Mouse (Mus musculus): ENCODE results near the gene Cenpv. TPM values are rescaled to one million over a fixed set of nuclear protein-coding genes. Genes with fewer than 3 reads are reported as not detected.
A peak's percentile ranks its signal among the peaks of the same experiment; 100 is the strongest.

The Cenpv gene
- total RNA-seq, 2 experiments from 2014 or later, result 41.1 to 44.8 TPM

DNA sequence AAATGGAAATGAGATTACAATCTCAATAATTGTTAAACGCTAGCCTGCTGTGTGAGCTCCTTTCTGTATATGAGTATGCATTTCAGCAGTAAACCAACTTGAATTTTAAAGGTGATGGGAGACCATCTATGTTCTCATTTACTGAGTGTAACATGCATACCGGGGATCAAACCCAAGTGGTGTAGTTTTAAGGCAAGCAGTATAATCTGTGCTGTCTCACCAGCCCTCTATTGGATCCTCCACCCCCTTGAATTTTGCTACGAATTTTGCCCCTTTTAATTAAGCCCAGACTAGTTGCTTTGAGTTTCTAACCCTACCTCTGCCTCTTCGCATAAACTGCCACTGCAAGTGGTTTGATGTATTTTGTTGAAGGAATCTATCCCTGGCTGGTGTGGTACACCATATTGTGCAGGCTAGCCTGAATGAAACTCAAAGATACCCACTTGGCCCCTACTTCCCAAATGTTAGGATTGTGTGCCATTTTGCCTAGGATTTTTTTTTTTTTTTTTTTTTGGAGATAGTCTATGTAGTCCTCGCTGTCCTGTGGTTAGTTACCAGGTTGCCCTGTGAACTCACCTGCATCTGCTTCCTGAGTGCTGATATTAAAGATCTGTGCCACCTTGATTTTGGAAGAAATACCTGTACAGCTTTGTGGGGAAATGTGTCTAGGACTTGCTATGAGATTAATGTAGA lies 15.2 kb upstream of the Cenpv start:
- no peak for DNase-seq (ENCODE audit: extremely low spot score in 1 of 2, low spot score in 1 of 2)

DNA sequence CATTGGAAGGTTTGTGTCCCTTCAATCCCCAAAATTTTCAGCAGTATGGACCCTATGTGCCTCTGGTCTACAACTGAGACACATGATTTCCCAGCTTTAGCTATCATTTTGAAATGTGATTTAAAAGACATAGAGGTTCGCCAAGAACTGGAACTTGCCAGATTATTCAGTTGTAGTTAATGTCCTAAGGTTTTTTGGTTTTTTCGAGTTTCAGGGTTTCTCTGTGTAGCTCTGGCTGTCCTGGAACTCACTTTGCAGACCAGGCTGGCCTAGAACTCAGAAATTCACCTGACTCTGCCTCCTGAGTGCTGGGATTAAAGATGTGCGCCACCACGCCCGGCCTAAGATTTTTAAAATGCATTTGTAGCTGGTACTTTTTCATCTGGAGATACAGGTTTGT lies 14.6 kb upstream of the Cenpv start:
- DNase-seq (ENCODE audit: extremely low spot score in 1 of 2, low spot score in 1 of 2), result no peak

DNA sequence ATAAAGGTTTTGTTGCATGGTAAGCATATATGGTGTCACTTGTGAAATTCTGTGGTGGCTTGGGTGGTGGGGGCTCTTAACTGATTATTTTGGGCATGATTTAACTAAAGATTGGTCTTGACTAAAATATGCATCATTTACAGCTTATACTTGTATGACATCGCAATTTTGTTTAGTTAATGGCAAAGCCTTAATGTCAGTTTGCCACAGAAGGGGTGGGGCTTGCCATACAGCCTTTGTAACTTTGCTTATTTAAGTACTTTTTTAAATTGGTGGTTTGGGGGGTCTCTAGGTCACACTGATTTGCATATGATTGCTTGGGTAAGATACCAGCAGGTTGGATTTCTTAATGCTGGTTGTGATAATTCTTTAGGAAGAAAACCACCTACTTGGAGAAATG lies 14.1 kb upstream of the Cenpv start:
- DNase-seq (ENCODE audit: extremely low spot score in 1 of 2, low spot score in 1 of 2), result no peak

DNA sequence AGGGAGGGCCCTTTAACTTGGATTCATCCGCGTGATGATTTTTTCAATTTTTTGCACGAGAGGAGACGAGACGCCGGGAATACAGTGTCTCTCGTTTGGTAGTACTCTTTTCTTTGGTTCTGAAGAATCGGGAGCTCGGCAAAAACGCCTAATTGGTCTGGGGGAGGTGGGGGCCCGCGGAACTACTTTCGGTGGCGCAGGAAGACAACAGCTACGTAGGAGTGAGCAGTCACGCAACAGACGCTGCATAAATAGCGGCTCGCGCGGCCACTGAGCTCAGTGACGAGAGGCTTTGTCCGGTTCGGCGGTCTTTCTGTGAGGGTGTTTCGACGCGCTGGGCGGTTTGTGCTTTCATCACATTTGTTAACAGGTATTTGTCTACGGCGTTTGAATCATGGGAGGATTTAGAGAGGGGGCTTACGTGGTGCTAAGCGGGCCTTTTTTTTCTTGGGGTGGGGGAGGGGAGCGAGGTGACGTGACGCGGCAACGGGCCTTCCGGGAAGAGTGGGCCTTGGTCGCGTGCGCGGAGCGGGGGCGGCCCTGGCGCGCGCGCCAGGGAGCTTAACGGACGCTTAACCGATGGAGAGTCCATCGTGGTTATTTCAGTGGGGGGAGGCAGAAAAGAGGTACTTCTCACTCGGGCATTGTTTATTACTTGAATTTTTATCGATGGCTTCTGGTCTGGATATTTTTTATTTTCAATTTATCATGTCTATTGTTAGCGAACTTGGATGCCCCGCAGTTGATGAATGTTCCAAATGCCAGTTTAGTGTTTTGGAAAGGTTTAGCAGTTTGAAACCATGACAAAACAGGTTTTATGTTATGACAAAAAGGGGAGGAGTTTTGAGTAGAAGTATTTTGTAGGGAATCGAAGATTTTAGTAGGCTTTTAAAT lies 12.4 kb upstream of the Cenpv start:
- peak; percentile 92 for DNase-seq (ENCODE audit: extremely low spot score in 1 of 2, low spot score in 1 of 2)

DNA sequence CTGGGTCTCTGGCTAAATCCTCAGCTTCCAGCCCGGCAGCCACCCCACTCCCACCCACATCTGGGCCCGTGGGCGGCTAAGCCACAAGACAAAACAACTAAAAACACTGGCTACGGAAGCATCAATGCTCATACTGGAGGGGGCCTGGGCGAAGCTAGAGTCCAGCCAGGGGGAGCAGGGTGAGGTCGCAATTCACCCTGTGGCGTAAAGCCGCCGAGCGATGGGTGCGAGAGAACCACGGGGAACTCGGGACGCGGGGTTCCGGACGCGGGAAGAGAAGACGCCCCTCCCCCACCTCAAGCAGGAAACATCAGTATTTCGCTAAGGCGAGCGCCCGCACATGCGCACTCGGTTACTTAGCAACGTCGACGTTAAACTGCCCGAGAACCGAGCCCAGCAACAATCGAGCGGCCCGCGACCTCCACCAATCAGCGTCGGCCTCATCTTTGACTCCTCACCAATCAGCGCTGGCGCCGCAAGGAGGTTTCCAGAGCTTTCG lies 11.7 kb upstream of the Cenpv start, which contains the start of gene Ubb:
Gene Ubb (plus strand): TSS at position 445 of the 499 bp plus-strand sequence.
- peak; percentile 98 to 99 for DNase-seq (ENCODE audit: extremely low spot score in 1 of 2, low spot score in 1 of 2)

DNA sequence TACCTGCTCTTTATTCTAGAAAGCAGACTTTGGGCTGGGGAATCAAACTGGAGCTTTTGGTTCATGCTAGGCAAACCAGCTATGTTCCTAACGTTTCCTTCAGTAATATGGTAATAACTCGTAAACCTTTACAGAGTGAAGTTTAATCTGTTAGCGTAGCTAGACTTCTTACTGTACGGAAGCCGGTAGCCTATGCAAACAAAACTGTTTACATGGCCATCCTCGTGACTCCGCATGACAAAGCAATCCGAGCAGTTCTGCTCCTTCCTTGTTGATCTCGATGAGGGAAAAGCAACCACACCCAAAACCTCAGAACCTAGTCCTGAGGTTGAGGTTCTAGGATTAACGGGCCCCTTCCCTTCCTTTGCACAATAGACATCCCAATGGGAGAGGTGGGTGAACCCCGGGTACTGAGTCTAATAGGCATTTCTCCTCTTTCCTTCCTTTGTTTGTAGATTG lies 11.2 kb upstream of the Cenpv start:
- DNase-seq (ENCODE audit: extremely low spot score in 1 of 2, low spot score in 1 of 2), result peak; percentile 25 to 40

DNA sequence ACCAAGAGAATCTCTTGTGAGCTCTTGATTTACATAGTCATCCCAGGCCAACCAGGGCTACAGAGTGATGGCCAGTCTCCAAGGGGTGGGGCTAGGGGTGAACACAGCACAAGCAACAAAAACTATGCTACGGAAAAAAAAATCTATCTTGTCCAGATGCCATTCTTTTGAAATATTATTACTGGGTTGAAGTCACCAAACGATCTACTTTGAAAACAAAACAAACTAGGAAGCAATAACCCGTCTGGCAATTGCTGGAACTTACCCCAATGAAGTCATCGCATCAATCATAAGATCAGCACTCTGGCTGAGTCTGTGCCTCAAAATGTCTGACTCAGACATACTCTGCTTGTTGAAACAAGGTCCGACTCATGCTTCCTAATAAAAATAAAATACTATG lies 10.7 kb upstream of the Cenpv start:
- peak in 1 of 2 experiments; percentile 29 for DNase-seq (ENCODE audit: extremely low spot score in 1 of 2, low spot score in 1 of 2)

DNA sequence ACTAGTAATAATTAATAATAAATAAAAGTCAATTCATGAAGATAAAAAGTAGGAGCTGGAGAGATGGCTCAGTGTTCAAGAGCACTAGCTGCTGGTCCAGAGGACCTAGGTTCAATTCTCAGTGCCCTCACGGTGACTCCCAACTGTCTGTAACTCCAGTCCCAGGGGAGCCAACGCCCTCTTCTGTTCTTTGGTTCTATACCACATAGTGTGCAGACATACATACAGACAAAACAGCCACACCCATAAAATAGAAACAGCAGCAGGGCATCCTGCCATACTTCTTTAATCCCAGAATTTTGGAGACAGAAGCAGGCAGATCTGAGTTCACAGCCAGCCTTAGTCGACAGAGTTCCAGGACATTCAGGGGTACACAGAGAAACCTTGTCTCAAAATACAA lies 4.9 kb upstream of the Cenpv start:
- DNase-seq (ENCODE audit: extremely low spot score in 1 of 2, low spot score in 1 of 2), result no peak

DNA sequence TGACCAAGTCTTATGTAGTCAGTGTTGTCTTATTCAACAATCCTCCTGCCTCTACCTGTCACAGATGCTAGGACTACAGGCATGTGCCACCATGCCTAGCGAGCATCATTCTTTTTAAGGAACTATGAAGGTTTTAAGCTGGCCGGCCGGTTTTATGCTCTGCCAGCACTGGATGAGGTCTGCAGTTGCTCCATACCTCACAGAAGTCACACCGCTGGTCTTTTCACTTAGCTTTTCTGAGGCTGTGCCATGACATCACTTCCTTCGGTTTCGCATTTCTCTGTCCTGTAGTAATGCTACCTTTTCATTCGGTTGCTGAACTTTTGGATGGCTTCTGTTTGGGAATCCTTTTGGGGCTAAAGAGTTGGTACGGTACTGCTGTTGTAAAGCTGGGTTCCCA lies 2.5 kb upstream of the Cenpv start:
- no peak for DNase-seq (ENCODE audit: extremely low spot score in 1 of 2, low spot score in 1 of 2)

DNA sequence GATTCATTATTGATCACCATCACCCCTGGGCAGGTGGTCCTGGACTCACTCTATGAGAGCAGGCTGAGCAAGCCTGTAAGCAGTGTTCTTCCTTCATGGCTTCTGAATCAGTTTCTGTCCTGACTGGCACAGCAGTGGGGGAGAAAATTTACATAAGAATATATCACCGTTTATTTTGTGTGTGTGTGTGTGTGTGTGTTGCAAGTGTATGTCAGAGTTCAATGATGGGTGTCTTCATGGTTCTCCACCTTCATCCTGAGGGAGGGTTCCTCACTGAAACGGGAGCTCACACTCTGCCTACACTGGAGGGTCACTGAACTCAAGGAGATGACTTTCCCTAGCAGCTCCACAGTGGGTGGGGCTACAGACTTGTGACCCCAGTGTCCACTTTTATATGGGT lies 1.9 kb upstream of the Cenpv start:
- DNase-seq (ENCODE audit: extremely low spot score in 1 of 2, low spot score in 1 of 2), result no peak

DNA sequence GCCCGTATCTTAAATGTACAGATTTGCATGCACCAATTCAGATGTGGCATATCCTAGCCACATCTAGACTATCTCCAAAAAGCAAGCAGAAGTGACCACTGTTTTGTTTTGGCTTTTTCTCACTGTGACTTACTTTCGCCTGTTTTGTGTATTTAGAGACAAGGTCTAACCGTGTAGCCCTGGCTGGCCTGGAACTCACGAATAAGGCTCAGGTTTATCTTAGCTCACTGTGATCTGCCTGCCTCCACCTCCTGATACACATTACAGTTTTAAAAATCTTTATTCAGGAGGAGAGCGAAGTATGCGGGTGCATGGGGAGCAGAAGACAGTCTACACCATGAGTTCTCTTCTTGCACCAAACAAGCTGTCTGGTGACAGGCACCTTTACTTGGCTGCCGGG lies 1.1 kb upstream of the Cenpv start:
- DNase-seq (ENCODE audit: extremely low spot score in 1 of 2, low spot score in 1 of 2), result no peak

DNA sequence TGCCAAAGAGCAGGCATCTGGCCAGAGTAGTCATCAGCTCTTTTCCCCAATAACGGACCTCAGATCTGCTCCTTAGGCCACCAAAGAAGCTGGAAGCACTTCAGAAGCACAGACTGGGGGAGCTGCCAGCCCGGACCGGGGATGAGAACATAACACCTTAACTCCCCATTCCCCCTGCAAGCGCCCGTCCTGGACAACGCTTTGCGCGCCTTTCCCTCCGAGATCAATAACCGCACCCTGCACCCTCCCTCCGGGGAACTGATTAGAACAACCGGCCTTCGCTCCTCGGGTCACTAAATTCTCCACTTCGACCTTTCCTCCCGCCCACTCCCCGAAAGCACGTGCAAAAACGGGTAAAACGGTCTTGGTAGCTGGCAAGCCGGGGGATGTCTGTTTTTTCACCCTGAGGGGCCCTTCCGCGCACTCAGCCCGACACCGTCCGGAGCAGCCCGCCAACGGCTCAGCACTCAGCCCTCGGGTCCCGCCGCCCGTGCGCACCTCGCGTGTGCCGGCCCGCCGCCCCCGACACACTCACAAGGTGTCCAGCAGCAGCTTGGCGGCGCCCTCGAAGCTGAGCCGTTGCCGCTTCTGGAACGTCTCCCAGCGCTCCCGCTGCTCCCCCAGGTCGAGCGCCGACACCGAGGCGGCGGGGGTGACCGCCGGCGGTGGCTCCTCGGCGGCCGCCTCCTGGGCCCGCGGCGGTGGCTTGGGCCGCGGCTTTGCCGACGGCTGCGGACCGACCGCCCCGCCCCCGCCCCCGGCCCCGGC lies 556 bp downstream of the Cenpv start:
- peak; percentile 39 to 45 for DNase-seq (ENCODE audit: extremely low spot score in 1 of 2, low spot score in 1 of 2)

DNA sequence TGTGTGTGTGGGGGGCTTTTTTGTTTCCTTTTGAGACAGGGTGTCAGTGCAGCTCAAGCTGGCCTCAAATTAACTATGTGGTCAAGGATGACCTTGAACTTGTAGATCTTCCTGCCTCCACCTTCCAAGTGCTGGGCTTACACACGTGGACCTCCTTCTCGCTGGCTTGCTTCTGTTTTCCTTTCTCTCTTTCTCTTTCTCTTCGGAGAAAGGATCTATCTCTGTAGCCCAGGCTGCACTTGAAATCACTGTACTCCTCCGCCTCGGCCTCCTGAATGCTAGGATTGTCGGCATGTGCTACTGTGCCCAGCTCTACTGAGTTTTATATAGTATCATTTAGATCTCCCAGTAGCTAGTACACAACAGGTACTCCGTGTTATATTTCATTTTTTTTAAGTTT lies 1.5 kb downstream of the Cenpv start:
- no peak for DNase-seq (ENCODE audit: extremely low spot score in 1 of 2, low spot score in 1 of 2)

DNA sequence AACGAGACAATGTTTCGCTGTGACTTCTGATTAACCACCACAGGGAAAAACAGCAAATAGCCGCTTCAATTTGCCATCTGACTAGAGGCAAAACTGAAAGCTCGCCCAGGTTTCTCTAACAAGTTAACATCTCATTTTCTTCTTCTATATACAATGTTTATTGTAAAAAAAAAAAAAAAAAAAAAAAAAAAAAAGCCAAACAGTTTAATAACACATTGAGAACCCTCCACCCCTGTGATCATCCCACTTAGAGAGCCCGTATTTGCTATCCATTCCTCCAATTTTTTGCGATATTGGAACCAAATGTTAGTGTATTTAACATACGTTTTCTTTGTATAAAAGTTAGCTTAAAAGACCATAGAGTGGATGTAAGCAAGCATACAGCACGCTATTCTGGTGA lies 2.0 kb downstream of the Cenpv start:
- DNase-seq (ENCODE audit: extremely low spot score in 1 of 2, low spot score in 1 of 2), result no peak

DNA sequence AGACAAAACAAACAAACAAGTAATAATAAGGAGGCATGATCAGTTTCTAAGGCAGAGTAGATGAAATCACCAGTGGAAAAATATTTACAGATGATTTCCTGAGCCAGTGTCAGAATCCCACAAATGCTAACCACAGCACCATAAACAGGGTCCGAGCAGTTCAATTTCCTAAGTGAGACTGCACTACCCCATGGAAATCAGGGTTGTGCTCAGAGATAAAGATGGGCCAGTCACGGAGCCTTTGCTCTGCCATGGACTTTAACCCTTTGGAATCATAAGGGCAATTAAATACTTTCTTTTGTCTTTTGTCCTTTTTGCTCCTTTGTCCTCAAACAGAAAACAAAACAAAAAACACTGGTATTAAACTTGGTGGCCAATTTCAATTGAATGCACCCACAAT lies 16.8 kb downstream of the Cenpv start:
- no peak for DNase-seq (ENCODE audit: extremely low spot score in 1 of 2, low spot score in 1 of 2)

DNA sequence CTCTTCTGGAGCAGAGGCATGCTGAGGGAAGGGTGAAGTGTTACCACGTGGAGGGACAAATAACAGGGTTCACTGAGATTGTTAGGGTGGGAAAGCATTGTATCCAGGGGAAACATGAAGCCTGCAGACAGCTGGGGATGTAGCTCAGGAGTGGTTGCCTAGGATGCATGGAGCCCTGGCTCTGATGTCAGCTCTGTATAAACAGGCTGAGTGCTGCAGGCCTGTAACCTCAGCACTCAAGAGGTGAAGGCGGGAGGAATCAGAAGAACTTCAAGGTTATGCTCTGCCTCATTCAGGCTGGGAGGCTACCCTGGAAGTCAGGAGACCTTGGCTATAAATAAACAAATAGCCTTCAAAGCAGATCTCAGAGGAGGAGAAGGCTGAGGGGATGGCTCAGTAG lies 20.1 kb downstream of the Cenpv start:
- no peak for DNase-seq (ENCODE audit: extremely low spot score in 1 of 2, low spot score in 1 of 2)

DNA sequence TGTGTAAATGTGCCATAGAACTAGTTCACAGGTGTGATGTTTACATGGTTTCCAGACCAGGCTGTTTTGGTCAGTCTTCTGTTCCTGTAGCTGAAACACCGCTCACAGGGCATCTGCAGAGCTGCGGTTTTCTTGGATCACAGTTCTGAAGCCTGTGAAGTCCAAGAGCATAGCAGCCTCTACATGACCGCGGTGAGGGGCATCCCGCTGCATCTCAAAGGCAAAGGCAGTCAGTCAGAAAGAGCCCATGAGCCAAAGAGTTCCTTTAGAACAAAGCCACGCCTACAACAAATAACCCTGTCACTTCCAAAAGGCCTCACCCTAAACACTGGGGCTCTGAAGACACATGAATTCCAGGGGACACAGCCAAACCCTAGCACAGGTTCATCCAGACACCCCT lies 25.8 kb downstream of the Cenpv start:
- DNase-seq (ENCODE audit: extremely low spot score in 1 of 2, low spot score in 1 of 2), result no peak

DNA sequence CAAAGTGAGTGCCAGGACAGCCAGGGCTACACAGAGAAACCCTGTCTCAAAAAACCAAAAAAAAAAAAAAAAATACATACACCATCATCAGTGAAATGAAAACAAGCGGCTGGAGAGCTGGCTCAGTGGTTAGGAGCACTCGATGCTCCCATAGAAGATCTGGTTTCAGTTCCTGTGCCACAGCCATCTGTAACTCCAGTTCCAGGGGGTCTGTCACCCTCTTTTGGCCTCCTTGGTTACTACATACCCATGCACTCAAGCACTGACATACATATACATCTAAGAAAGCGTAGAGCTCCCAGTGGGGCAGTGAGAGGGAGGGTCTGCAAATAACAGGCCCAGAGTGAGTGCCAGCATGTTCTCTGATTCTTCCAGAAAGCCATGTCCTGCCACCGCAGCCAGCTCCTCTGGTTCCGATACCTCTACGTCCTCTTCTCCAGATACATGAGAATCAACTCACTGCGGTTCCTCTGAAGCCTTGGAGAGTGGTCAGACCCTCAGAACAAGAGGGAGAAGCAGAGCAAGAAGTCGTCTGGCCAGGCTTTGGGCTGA lies 26.5 kb downstream of the Cenpv start:
- DNase-seq (ENCODE audit: extremely low spot score in 1 of 2, low spot score in 1 of 2), result no peak

DNA sequence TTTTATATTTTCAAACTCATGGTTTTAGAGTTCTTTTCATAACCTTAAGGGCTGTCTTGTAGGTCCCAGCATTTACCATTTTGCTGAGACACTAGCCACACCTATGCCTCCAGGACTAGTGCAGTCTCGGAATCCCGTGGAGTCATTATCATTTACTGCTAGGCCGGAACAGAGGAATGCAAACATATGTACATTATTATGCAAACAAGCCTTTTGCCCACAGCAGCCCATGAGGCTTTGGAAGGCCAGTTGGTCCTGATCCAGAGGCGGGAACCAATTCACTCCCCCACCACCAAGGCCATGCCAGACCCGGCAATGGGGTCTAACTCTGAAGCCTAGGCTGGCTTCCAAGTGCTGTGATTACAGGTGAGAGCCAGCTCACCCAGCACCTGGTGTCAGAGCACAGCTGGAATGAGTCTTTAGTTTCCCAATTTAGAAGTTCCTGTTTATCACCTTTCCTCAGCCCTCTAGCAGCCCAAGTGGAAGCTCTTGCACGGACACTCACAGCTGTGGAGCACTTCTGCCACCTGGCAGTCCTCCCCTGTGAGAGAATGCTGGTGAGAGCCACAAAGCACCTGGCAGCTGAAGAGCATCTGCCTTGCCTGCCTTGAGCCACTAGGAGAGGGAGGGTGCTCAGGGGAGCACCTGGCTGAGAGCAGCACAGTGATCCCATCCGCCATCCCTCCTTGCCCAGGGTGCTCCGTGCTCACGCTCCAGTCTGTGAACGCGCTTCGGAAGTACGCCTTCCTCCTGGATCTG lies 27.4 kb downstream of the Cenpv start:
- no peak for DNase-seq (ENCODE audit: extremely low spot score in 1 of 2, low spot score in 1 of 2)

DNA sequence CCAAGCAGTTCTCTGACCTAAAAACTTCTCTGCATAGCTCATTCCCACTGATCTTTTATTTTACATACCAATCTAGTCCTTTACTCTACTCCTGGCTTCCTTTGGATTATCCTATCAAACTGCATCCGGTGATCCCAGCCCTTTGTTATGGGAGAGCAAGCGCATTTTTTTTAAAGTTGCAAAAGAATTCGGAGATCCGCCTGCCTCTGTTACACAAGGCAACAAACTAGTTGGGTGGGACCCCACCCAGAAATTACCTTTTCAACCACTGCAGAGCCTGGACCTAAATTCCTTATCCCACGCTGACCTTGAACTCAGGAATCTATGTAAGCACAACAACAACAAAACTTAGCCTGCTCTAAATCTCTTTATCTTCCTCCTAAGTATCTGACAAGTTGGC lies 28.1 kb downstream of the Cenpv start:
- no peak for DNase-seq (ENCODE audit: extremely low spot score in 1 of 2, low spot score in 1 of 2)

Data from layer of hippocampus, postnatal 25 days (tissue).